Mouse (Mus musculus): Measurements from ENCODE around the gene Mat2a. TPM values are rescaled to one million over a fixed set of nuclear protein-coding genes. Genes with fewer than 3 reads are reported as not detected.

Gene Mat2a
- total RNA-seq, 1 experiment = 407 TPM

- Histone ChIP-seq H3K9ac (ENCODE audit: insufficient read depth, low read depth, low read length, poor library complexity, severe bottlenecking) (no peak overlapping the region), H3K27ac (ENCODE audit: insufficient read depth, low read depth, low read length, poor library complexity, severe bottlenecking) (no peak overlapping the region), H3K9me3 (ENCODE audit: control insufficient read depth, insufficient read depth, low read depth, low read length) (no peaks in the 10 kb centered on the region), H3K4me1 (ENCODE audit: control insufficient read depth in 2 of 2, insufficient read depth in 2 of 2, low read length in 2 of 2, poor library complexity in 1 of 2) (no peaks in the 10 kb centered on the region), H3K4me3 (ENCODE audit: insufficient read depth in 1 of 2, low read depth in 1 of 2, low read length in 2 of 2, poor library complexity in 1 of 2, severe bottlenecking in 1 of 2) (no peak overlapping the region), H3K36me3 (ENCODE audit: control insufficient read depth, insufficient read depth, low read length, poor library complexity, severe bottlenecking) (no peaks in the 10 kb centered on the region)
- in situ Hi-C loops (cut with MboI; ENCODE audit: low sequenced_read_pairs in 2 of 2, unreplicated experiment in 2 of 2) = no loop called here
- no peak for TF ChIP-seq MAFK (IDR thresholded peaks at IDR 0.05; ENCODE audit: insufficient read depth, low read depth, low read length)
- no peak for TF ChIP-seq CHD2 (IDR thresholded peaks at IDR 0.05; ENCODE audit: low read depth, low read length)
- DNase-seq (ENCODE audit: low read depth, low spot score) = no peak
These were observed 56.1 kb downstream of the Mat2a start for GRCm38 (mm10) chr6:72383142-72383820.

Other genes starting within 250 kb of the Mat2a start
- 1.0 TPM in 1 of 2 replicates, not detected in the other for gene Atoh8, start 204.0 kb downstream of the Mat2a start, total RNA-seq (2012; rRNA removed)
- not detected in 2 replicates for gene Sftpb, start 134.9 kb downstream of the Mat2a start, total RNA-seq (2012; rRNA removed)
- gene Usp39, start 94.4 kb downstream of the Mat2a start, total RNA-seq (2012; rRNA removed) = 62.6 and 76.9 TPM in 2 replicates
- 7.7 TPM in 2 replicates for gene 0610030E20Rik, start 92.2 kb downstream of the Mat2a start, total RNA-seq (2012; rRNA removed)
- gene Tmem150a, start 84.1 kb downstream of the Mat2a start, total RNA-seq (2012; rRNA removed) = 21.2 and 26.1 TPM in 2 replicates
- gene Rnf181, start 72.6 kb downstream of the Mat2a start, total RNA-seq (2012; rRNA removed) = 57.2 and 62.0 TPM in 2 replicates
- 1.0 and 1.2 TPM in 2 replicates for gene Vamp5, start 59.1 kb downstream of the Mat2a start, total RNA-seq (2012; rRNA removed)
- 25.6 and 44.0 TPM in 2 replicates for gene Vamp8, start 48.9 kb downstream of the Mat2a start, total RNA-seq (2012; rRNA removed)
- gene Ggcx, start 25.2 kb downstream of the Mat2a start, total RNA-seq (2012; rRNA removed) = 22.6 and 25.2 TPM in 2 replicates
- not detected in 2 replicates for gene Sh2d6, start 82.1 kb upstream of the Mat2a start, total RNA-seq (2012; rRNA removed)
- gene Capg, start 104.8 kb upstream of the Mat2a start, total RNA-seq (2012; rRNA removed) = 41.8 and 58.4 TPM in 2 replicates
- 4.3 and 4.8 TPM in 2 replicates for gene Elmod3, start 158.9 kb upstream of the Mat2a start, total RNA-seq (2012; rRNA removed)
- gene Retsat, start 158.9 kb upstream of the Mat2a start, total RNA-seq (2012; rRNA removed) = 20.2 and 39.6 TPM in 2 replicates
- 56.4 and 57.7 TPM in 2 replicates for gene Tgoln1, start 177.4 kb upstream of the Mat2a start, total RNA-seq (2012; rRNA removed)